Mouse (Mus musculus): ENCODE results near the gene Mcpt4.
"Not testable (repeated sequence)": the region's sequence is repeated elsewhere in the genome, so short reads cannot be mapped to it uniquely, and the experiment has no call there.

The Mcpt4 gene

GRCm38 (mm10) chr14:56062213-56062612, at the start of gene Mcpt4:
Mcpt4 (minus strand) TSS chr14:56062313.
- not testable (repeated sequence) for DNase-seq

- DNase-seq, result peak; percentile 5
These were observed 43.5 kb upstream of the Mcpt4 start for GRCm38 (mm10) chr14:56105447-56106180.

- no peak for DNase-seq
These were observed 42.9 kb upstream of the Mcpt4 start for GRCm38 (mm10) chr14:56105016-56105415.

GRCm38 (mm10) chr14:56103452-56103851, 41.3 kb upstream of the Mcpt4 start:
- no peak for DNase-seq

- DNase-seq, result no peak
These were observed 40.3 kb upstream of the Mcpt4 start, which contains the start of gene Ctsg for GRCm38 (mm10) chr14:56102386-56102785. Ctsg (minus strand) TSS chr14:56102574.

GRCm38 (mm10) chr14:56098940-56099339, 36.8 kb upstream of the Mcpt4 start:
- no peak for DNase-seq

GRCm38 (mm10) chr14:56097597-56097996, 35.5 kb upstream of the Mcpt4 start:
- DNase-seq, result no peak

- DNase-seq, result no peak
These were observed 31.2 kb upstream of the Mcpt4 start for GRCm38 (mm10) chr14:56093353-56093752.

GRCm38 (mm10) chr14:56086711-56087110, 24.6 kb upstream of the Mcpt4 start:
- DNase-seq, result no peak

- DNase-seq, result no peak
These were observed 23.1 kb upstream of the Mcpt4 start, which contains the start of gene Mcpt8 for GRCm38 (mm10) chr14:56085167-56085566. Mcpt8 (minus strand) TSS chr14:56085273.

GRCm38 (mm10) chr14:56082016-56082415, 19.9 kb upstream of the Mcpt4 start:
- no peak for DNase-seq

- DNase-seq, result no peak
These were observed 4.4 kb downstream of the Mcpt4 start for GRCm38 (mm10) chr14:56057722-56058121.

- DNase-seq, result no peak
These were observed 6.7 kb downstream of the Mcpt4 start for GRCm38 (mm10) chr14:56055408-56055807.

GRCm38 (mm10) chr14:56041792-56042191, 20.3 kb downstream of the Mcpt4 start, which contains the start of gene Mcpt2:
Mcpt2 (plus strand) TSS chr14:56042041.
- DNase-seq, result not testable (repeated sequence)

GRCm38 (mm10) chr14:56034433-56034832, 27.7 kb downstream of the Mcpt4 start:
- no peak for DNase-seq

- not testable (repeated sequence) for DNase-seq
These were observed 31.7 kb downstream of the Mcpt4 start, which contains the start of gene Mcpt9 for GRCm38 (mm10) chr14:56030395-56030794. Mcpt9 (minus strand) TSS chr14:56030495.

- not testable (repeated sequence) for DNase-seq
These were observed 40.8 kb downstream of the Mcpt4 start for GRCm38 (mm10) chr14:56021305-56021704.

GRCm38 (mm10) chr14:56019446-56019845, 42.7 kb downstream of the Mcpt4 start:
- no peak for DNase-seq

- DNase-seq, result not testable (repeated sequence)
These were observed 44.4 kb downstream of the Mcpt4 start, which contains the start of gene Mcpt1 for GRCm38 (mm10) chr14:56017671-56018070. Mcpt1 (plus strand) TSS chr14:56017971.

GRCm38 (mm10) chr14:56013924-56014323, 48.2 kb downstream of the Mcpt4 start:
- DNase-seq, result no peak

GRCm38 (mm10) chr14:56013147-56013546, 49.0 kb downstream of the Mcpt4 start:
- no peak for DNase-seq

Data from layer of hippocampus, adult 9-11 months (tissue).